Mouse (Mus musculus): ENCODE measurements around the gene Spag4. TPM values are rescaled to one million over a fixed set of nuclear protein-coding genes. Genes with fewer than 3 reads are reported as not detected.

The Spag4 gene
- polyA plus RNA-seq (2014; fragmentation: Nextera tagmentation; extraction: Ambion mirVana): 5.0 and 6.3 TPM in 2 replicates

DNA sequence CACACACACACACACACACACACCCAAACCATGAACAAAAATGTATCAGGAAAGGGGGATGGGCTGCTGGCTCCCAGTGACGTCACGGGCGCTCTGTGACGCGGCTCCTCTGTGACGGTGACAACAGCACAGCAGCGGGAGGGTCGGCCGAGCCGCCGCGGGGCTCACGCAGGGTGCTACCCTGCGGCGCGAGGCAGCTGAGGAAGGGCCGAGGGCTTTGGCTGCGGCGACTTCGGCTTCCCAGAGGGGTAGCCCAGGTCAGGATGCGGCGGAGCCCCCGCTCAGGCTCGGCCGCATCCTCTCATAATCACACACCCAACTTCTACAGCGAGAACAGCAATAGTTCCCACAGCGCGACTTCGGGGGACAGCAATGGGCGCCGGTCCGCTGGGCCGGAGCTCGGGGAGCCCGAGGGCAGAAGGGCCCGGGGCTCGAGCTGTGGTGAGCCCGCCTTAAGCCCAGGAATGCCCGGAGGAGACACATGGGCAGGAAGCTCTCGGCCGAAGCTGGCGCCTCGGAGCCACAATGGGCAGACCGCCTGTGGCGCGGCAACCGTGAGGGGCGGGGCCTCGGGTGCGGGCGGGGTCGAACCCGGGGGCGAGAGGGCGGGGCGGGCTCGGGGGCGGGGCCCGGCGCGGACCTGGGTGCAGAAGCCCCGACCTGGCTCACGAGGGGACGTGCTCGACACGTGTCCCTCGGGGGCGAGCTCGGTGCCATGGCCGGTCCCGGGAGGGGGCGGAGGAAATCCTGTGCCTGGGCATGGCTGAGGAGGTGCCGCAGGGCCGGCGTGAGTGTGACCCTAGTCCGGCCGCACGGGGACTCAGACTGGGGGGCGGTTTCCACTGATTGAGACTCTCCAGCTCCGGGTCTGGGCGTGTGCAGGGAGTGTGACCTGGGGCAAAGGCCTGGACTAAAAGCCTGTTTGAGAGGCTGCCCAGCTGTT lies at the start of gene Spag4:
TSS of gene Spag4 (plus strand) at position 77 of the 943 bp plus-strand sequence.
- Histone ChIP-seq H3K4me3 (ENCODE audit: low read depth, low read length) (peak within 1 kb of the TSS; percentile 62), H3K27me3 (ENCODE audit: control insufficient read depth, insufficient read depth, low read length) (no peaks in the 10 kb centered on the region), H3K9me3 (ENCODE audit: control insufficient read depth, low read length) (no peaks in the 10 kb centered on the region), H3K27ac (ENCODE audit: low read depth, low read length) (peak within 1 kb of the TSS; percentile 57), H3K9ac (ENCODE audit: low read length) (peak within 1 kb of the TSS; percentile 81), H3K4me2 (ENCODE audit: low read depth, low read length, severe bottlenecking) (peak within 1 kb of the TSS; percentile 93), H3K36me3 (ENCODE audit: control insufficient read depth, insufficient read depth, low read length) (peaks cover 4% of the 10 kb centered on the region; the same call in 1 of the 2 replicates), H3K4me1 (replicated peaks; ENCODE audit: control insufficient read depth, insufficient read depth, low read length) (peaks cover 11% of the 10 kb centered on the region; the same call in 1 of the 2 replicates)
- DNase-seq (ENCODE audit: low spot score): peak; percentile 92
- WGBS: under 1% methylated on average over 79 of the region's 81 CpGs
- ATAC-seq (replicated peaks; ENCODE audit: low FRiP score): peak; percentile 76

DNA sequence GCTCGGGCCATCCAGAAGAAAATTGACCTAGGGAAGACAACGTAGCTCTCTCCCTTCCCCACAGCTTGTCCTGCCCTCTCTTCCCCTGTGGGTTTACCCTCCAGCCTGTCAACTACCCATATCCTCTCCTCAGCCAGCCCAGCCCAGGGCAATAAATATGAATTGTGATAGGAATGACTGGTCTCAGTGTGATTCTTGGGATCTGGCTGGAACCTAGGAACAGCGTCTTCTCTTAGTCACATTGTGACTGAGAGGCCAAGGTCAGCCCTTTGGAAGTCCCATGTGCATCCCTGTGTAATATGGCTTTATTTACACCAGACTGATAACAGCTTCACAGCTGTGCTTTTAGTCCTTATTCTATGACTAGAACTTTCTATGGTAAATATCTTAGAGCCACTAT lies 46.9 kb upstream of the Spag4 start:
- ATAC-seq (replicated peaks; ENCODE audit: low FRiP score): no peak
- Histone ChIP-seq H3K27ac (ENCODE audit: low read depth, low read length) (no peak overlapping the region), H3K4me1 (replicated peaks; ENCODE audit: control insufficient read depth, insufficient read depth, low read length) (no peaks in the 10 kb centered on the region), H3K9ac (ENCODE audit: low read length) (no peak overlapping the region), H3K4me2 (ENCODE audit: low read depth, low read length, severe bottlenecking) (no peak overlapping the region), H3K9me3 (ENCODE audit: control insufficient read depth, low read length) (no peaks in the 10 kb centered on the region), H3K27me3 (ENCODE audit: control insufficient read depth, insufficient read depth, low read length) (no peaks in the 10 kb centered on the region), H3K36me3 (ENCODE audit: control insufficient read depth, insufficient read depth, low read length) (peaks cover 11% of the 10 kb centered on the region; the same call in 1 of the 2 replicates), H3K4me3 (ENCODE audit: low read depth, low read length) (no peak overlapping the region)
- 95% methylated on average over 3 of the region's 3 CpGs for WGBS
- DNase-seq (ENCODE audit: low spot score): no peak

DNA sequence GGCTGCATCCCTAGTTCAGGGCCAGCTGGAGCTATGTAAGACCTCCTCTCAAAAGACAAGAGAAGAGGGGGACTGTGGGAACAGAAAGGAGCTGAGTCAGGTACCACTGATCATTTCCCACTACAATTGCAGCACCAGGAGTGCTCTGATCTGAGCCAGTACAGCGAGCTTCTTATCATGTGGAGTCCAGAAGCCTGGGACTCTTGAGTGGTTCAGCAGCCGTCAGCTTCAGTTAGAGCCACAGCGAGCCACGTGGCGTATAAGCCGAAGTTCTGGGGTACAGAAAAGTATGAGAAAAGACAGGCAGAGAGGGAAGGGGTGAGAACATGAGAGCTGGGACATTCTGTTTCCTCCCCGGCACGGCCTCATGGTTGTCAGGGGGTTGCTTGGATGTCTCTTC lies 43.8 kb upstream of the Spag4 start:
- Histone ChIP-seq H3K9me3 (ENCODE audit: control insufficient read depth, low read length) (no peaks in the 10 kb centered on the region), H3K27me3 (ENCODE audit: control insufficient read depth, insufficient read depth, low read length) (no peaks in the 10 kb centered on the region), H3K4me1 (replicated peaks; ENCODE audit: control insufficient read depth, insufficient read depth, low read length) (no peaks in the 10 kb centered on the region), H3K36me3 (ENCODE audit: control insufficient read depth, insufficient read depth, low read length) (peaks cover 1% of the 10 kb centered on the region; the same call in 1 of the 2 replicates), H3K27ac (ENCODE audit: low read depth, low read length) (no peak overlapping the region), H3K4me2 (ENCODE audit: low read depth, low read length, severe bottlenecking) (no peak overlapping the region), H3K9ac (ENCODE audit: low read length) (no peak overlapping the region), H3K4me3 (ENCODE audit: low read depth, low read length) (no peak overlapping the region)
- DNase-seq (ENCODE audit: low spot score): no peak
- no peak for ATAC-seq (replicated peaks; ENCODE audit: low FRiP score)
- 91% methylated on average over 8 of the region's 8 CpGs for WGBS

DNA sequence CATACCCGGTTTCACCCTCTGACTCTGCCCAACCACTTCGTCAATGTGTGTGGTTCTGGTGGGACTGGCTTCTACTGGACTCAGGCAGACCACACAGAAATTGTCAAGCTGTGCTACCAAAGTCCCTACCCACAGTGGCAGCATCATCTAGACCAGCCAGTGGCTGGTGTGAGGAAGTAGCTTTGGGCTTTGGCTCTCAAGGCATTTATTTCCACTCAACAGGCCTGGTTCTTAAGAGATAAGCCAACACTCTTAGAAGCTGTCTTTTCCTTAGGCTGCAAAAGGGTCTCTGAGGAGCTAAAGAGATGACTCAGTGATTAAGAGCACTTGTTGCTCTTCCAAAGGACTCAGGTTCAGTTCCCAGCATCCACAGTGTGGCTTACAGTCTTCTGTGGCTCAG lies 43.2 kb upstream of the Spag4 start:
- ATAC-seq (replicated peaks; ENCODE audit: low FRiP score): no peak
- H3K27ac ChIP-seq (ENCODE audit: low read depth, low read length): no peak overlapping the region
- H3K36me3 ChIP-seq (ENCODE audit: control insufficient read depth, insufficient read depth, low read length): no peaks in the 10 kb centered on the region; the same call in 1 of the 2 replicates
- no peak overlapping the region for H3K4me2 ChIP-seq (ENCODE audit: low read depth, low read length, severe bottlenecking)
- H3K27me3 ChIP-seq (ENCODE audit: control insufficient read depth, insufficient read depth, low read length): no peaks in the 10 kb centered on the region
- WGBS: 75% methylated on average over 2 of the region's 2 CpGs
- H3K9ac ChIP-seq (ENCODE audit: low read length): no peak overlapping the region
- no peak overlapping the region for H3K4me3 ChIP-seq (ENCODE audit: low read depth, low read length)
- no peaks in the 10 kb centered on the region for H3K9me3 ChIP-seq (ENCODE audit: control insufficient read depth, low read length)
- DNase-seq (ENCODE audit: low spot score): no peak
- no peaks in the 10 kb centered on the region for H3K4me1 ChIP-seq (replicated peaks; ENCODE audit: control insufficient read depth, insufficient read depth, low read length)

DNA sequence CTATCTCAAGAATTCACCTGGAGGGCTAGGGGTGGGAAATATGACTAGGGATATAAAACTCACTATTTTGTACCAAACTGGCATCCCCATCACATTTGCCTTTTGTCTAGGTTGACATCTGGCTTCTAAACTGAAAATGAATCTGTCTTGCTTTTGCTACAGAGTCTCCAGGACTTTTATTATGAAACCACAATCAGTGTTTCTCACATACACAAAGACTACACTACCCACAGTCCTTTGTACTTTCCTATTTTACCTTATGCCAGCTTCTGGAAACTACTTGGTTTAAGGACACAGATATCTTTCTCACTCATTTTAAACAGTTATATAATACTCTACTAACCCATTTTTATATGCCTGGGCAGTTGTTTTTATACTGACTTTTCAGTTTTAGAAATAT lies 39.5 kb upstream of the Spag4 start:
- H3K4me2 ChIP-seq (ENCODE audit: low read depth, low read length, severe bottlenecking): no peak overlapping the region

DNA sequence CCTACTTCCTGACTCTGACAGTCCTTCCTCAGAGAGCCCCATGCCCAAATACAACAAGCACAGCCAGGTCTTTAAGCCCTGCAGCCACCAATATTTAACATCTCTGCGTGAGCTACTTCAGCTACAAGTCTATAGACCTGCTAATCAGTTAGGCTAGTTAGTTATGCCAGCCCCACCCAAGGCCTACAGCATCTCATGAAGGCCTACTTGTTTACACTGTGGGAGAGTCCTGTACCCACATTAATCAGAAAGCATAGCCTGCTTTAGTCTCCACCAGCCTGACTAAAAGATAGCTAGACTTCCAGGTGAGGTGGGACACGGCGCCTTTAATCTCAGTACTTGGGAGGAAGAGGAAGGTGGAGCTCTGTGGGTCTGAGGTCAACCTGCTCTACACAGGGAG lies 25.6 kb upstream of the Spag4 start:
- DNase-seq (ENCODE audit: low spot score): no peak
- no peaks in the 10 kb centered on the region for H3K4me1 ChIP-seq (replicated peaks; ENCODE audit: control insufficient read depth, insufficient read depth, low read length)
- no peak overlapping the region for H3K4me3 ChIP-seq (ENCODE audit: low read depth, low read length)
- no peak overlapping the region for H3K4me2 ChIP-seq (ENCODE audit: low read depth, low read length, severe bottlenecking)
- H3K9me3 ChIP-seq (ENCODE audit: control insufficient read depth, low read length): no peaks in the 10 kb centered on the region
- H3K36me3 ChIP-seq (ENCODE audit: control insufficient read depth, insufficient read depth, low read length): no peaks in the 10 kb centered on the region
- no peak for ATAC-seq (replicated peaks; ENCODE audit: low FRiP score)
- no peak overlapping the region for H3K9ac ChIP-seq (ENCODE audit: low read length)
- H3K27ac ChIP-seq (ENCODE audit: low read depth, low read length): no peak overlapping the region
- 93% methylated on average over 3 of the region's 3 CpGs for WGBS
- H3K27me3 ChIP-seq (ENCODE audit: control insufficient read depth, insufficient read depth, low read length): no peaks in the 10 kb centered on the region

More for the DNA sequence above, 39.5 kb upstream of the Spag4 start:
- Histone ChIP-seq H3K9ac (ENCODE audit: low read length) (no peak overlapping the region), H3K27me3 (ENCODE audit: control insufficient read depth, insufficient read depth, low read length) (no peaks in the 10 kb centered on the region), H3K27ac (ENCODE audit: low read depth, low read length) (no peak overlapping the region), H3K4me1 (replicated peaks; ENCODE audit: control insufficient read depth, insufficient read depth, low read length) (no peaks in the 10 kb centered on the region), H3K4me3 (ENCODE audit: low read depth, low read length) (no peak overlapping the region), H3K9me3 (ENCODE audit: control insufficient read depth, low read length) (no peaks in the 10 kb centered on the region), H3K36me3 (ENCODE audit: control insufficient read depth, insufficient read depth, low read length) (no peaks in the 10 kb centered on the region)
- ATAC-seq (replicated peaks; ENCODE audit: low FRiP score) (no peak), DNase-seq (ENCODE audit: low spot score) (no peak)

DNA sequence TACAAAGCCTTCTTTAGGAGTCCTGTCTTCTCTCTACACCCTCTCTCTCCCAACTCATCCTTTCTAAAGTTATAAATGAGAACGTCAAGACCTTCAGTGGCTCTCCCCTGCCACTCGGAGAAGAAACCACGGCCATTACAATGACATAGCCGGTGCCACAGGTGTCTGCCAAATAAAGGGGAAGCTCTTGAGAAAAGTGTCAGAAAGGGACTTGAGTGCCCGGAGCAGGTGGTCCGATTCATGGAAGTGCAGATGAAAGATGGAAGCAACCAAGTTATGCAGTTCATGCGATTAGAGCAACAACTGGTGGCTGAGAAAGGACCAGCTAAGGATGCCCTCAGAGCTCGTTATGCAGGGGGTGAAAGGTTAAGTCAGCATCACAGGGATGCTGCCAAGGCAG lies 22.1 kb upstream of the Spag4 start:
- Histone ChIP-seq H3K4me1 (replicated peaks; ENCODE audit: control insufficient read depth, insufficient read depth, low read length) (no peaks in the 10 kb centered on the region), H3K27me3 (ENCODE audit: control insufficient read depth, insufficient read depth, low read length) (no peaks in the 10 kb centered on the region; the same call in 1 of the 2 replicates), H3K4me2 (ENCODE audit: low read depth, low read length, severe bottlenecking) (no peak overlapping the region), H3K4me3 (ENCODE audit: low read depth, low read length) (no peak overlapping the region), H3K9ac (ENCODE audit: low read length) (no peak overlapping the region), H3K27ac (ENCODE audit: low read depth, low read length) (no peak overlapping the region), H3K9me3 (ENCODE audit: control insufficient read depth, low read length) (no peaks in the 10 kb centered on the region), H3K36me3 (ENCODE audit: control insufficient read depth, insufficient read depth, low read length) (no peaks in the 10 kb centered on the region)
- ATAC-seq (replicated peaks; ENCODE audit: low FRiP score): no peak
- no peak for DNase-seq (ENCODE audit: low spot score)
- WGBS: 79% methylated on average over 8 of the region's 8 CpGs

DNA sequence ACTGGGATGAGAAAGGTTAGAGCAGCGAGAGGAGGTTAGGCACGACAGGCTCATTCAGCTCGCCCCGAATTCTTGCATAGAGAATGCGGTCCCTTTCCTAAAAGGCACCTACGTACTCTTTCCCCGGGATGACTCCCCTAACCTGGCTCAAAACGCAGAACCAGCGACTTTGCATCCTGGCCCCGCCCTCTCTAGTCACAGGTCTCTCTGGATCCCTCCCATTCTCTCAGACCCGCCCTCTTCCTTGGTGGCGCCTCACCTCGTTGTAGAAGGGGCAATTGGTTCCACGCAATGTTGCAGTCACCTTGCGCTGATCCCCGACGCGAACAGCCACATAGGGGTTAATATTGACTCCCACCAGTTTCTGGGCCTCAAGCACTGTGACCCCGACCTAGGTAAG lies 17.0 kb upstream of the Spag4 start:
- DNase-seq (ENCODE audit: low spot score) (no peak), ATAC-seq (replicated peaks; ENCODE audit: low FRiP score) (no peak)
- H3K36me3 ChIP-seq (ENCODE audit: control insufficient read depth, insufficient read depth, low read length): no peaks in the 10 kb centered on the region
- WGBS: 7% methylated on average over 19 of the region's 19 CpGs
- no peaks in the 10 kb centered on the region for H3K9me3 ChIP-seq (ENCODE audit: control insufficient read depth, low read length)
- H3K4me2 ChIP-seq (ENCODE audit: low read depth, low read length, severe bottlenecking): peak overlapping the region; percentile 26; the same call in 1 of the 2 replicates
- H3K27ac ChIP-seq (ENCODE audit: low read depth, low read length): no peak overlapping the region
- H3K9ac ChIP-seq (ENCODE audit: low read length): no peak overlapping the region
- no peaks in the 10 kb centered on the region; the same call in 1 of the 2 replicates for H3K27me3 ChIP-seq (ENCODE audit: control insufficient read depth, insufficient read depth, low read length)
- no peaks in the 10 kb centered on the region for H3K4me1 ChIP-seq (replicated peaks; ENCODE audit: control insufficient read depth, insufficient read depth, low read length)
- H3K4me3 ChIP-seq (ENCODE audit: low read depth, low read length): no peak overlapping the region

Data from forebrain, embryonic 11.5 days (tissue).